Mouse (Mus musculus): ENCODE measurements at regions not wholly inside any gene's neighbourhood (a gene's known extent, or its start where the extent isn't known, plus 50 kb on each side); places are given as distances from the start of the nearest gene placed in this dataset.
A peak's percentile ranks its signal among the peaks of the same experiment; 100 is the strongest.

GRCm38 (mm10) chr5:80178723-80179122 lies 841.2 kb upstream of the Adgrl3 start:
- DNase-seq (ENCODE audit: extremely low spot score): no peak

DNA sequence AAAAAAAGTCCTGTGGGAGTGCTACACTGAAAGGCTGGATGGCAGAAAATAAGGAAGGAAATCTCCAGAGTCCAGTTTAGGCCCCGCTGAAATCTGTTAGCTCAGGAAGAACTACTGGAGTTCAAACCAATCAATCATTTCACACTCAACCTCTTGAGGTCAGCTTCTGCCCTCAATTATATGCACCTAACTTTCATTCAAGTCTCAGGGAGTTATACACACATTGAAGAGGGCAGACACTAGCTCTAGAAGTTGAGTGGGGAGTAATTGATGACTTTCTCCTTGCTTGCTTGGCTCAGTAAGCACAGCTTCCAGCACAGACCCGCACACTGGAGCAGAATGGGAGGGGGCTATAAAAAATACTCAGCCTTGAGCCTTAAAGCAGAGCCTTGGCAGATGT lies 839.7 kb upstream of the Adgrl3 start:
- peak; percentile 2 for DNase-seq (ENCODE audit: extremely low spot score)

GRCm38 (mm10) chr5:80192418-80192817 lies 827.5 kb upstream of the Adgrl3 start:
- no peak for DNase-seq (ENCODE audit: extremely low spot score)

- DNase-seq (ENCODE audit: extremely low spot score): no peak
Measured at GRCm38 (mm10) chr5:80199626-80200025, 820.3 kb upstream of the Adgrl3 start.

DNA sequence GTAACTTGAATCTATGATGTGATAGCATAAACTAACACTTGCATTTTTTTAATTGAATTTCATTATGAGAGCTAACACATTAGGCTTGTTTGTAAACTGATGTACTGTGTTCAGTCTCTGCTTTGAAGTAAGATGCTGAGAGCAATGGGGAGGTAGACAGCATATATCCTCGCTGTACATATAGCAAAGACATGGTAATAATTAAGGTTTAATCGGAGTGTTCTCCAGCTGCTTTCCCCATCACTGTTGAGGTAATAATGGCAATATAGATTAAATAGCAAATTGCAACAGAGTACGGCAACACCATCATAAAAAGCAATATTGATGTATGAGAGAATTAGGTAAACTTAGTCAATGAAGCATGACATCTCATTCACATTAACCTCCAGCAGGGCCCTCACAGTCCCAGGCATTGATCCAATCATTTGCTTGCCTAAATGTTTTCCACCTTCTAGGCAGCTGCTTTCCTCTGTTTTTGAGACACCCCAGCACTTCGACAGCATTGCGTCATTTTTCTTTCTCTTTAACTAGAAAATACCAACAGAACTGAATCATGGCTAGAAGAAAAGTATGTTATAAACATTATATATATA lies 771.3 kb upstream of the Adgrl3 start:
- DNase-seq (ENCODE audit: extremely low spot score): no peak

- DNase-seq (ENCODE audit: extremely low spot score): no peak
Measured at GRCm38 (mm10) chr5:80251961-80252360, 768.0 kb upstream of the Adgrl3 start.

- no peak for DNase-seq (ENCODE audit: extremely low spot score)
Measured at GRCm38 (mm10) chr5:80255046-80255445, 764.9 kb upstream of the Adgrl3 start.

GRCm38 (mm10) chr5:80274589-80274988 lies 745.3 kb upstream of the Adgrl3 start:
- no peak for DNase-seq (ENCODE audit: extremely low spot score)

GRCm38 (mm10) chr5:80275232-80275866 lies 744.6 kb upstream of the Adgrl3 start:
- no peak for DNase-seq (ENCODE audit: extremely low spot score)

Measured in embryo, embryonic 9.5 days (tissue).